Mouse (Mus musculus) lung, postnatal 0 days (tissue): ENCODE data around the gene Haao. TPM values are rescaled to one million over a fixed set of nuclear protein-coding genes. Genes with fewer than 3 reads are reported as not detected.
A peak's percentile ranks its signal among the peaks of the same experiment; 100 is the strongest.

Experiments used
- ATAC-seq: fragments of 200-750 bp; cut with Nextera tagmentation; 2 replicates; pipeline ENCODE4 v1.8.0; 2017; ENCODE audit warnings: moderate library complexity
- DNase-seq: peaks from one replicate; pipeline ENCODE4 v3.0.0-alpha.2; 2016; ENCODE audit warnings: low spot score
- H3K27ac ChIP-seq: fragments of 300-500 bp; sonication (generic); 2 replicates; pipeline ENCODE4 v1.5.1; 2014; ENCODE audit warnings: antibody characterized with exemption, mild to moderate bottlenecking, low read length, mixed read lengths
- H3K27me3 ChIP-seq: fragments of 300-500 bp; sonication (generic); replicated peaks from 2 replicates; pipeline ENCODE4 v1.6.1; 2014; ENCODE audit warnings: low read length, mixed read lengths; ENCODE audit not compliant: insufficient read depth
- H3K36me3 ChIP-seq: fragments of 300-500 bp; sonication (generic); 2 replicates; pipeline ENCODE4 v1.6.1; 2014; ENCODE audit warnings: low read length, mixed read lengths; ENCODE audit not compliant: insufficient read depth
- H3K4me1 ChIP-seq: fragments of 300-500 bp; sonication (generic); 2 replicates; pipeline ENCODE4 v1.6.1; 2014; ENCODE audit warnings: antibody characterized with exemption, low read depth, low read length, mixed read lengths; ENCODE audit not compliant: insufficient read depth
- H3K4me2 ChIP-seq: fragments of 300-500 bp; sonication (generic); replicated peaks from 2 replicates; pipeline ENCODE4 v1.6.1; 2014; ENCODE audit warnings: low read depth, mild to moderate bottlenecking, low read length, moderate library complexity, mixed read lengths
- H3K4me3 ChIP-seq: fragments of 300-500 bp; sonication (generic); 2 replicates; pipeline ENCODE4 v1.5.1; 2014; ENCODE audit warnings: low read depth, low read length
- H3K9ac ChIP-seq: fragments of 300-500 bp; sonication (generic); replicated peaks from 2 replicates; pipeline ENCODE4 v1.6.1; 2014; ENCODE audit warnings: low read depth, mild to moderate bottlenecking
- H3K9me3 ChIP-seq: fragments of 300-500 bp; sonication (generic); 2 replicates; pipeline ENCODE4 v1.6.1; 2016; ENCODE audit warnings: low read length, mixed read lengths
- CTCF ChIP-seq: IDR thresholded peaks from 2 replicates; pipeline ENCODE4 v1.5.1; 2016; ENCODE audit warnings: antibody characterized with exemption, mild to moderate bottlenecking
- EP300 ChIP-seq: IDR thresholded peaks from 2 replicates; pipeline ENCODE4 v1.6.1; 2016; ENCODE audit warnings: antibody characterized with exemption, mild to moderate bottlenecking, control low read depth
- WGBS: fragments of 180-500 bp; shearing (Covaris S2); extraction: QIAGEN DNeasy Blood & Tissue Kit; methylation state at CpG from one replicate; pipeline ENCODE4 v1.1.7; 2014; 5-methylcytosine and 5-hydroxymethylcytosine counted together
- polyA plus RNA-seq: library from polyadenylated mRNA; unstranded; fragments of >200 nt; fragmentation: Nextera tagmentation; extraction: Ambion mirVana; gene quantifications from 2 replicates; pipeline ENCODE4 v1.2.1, GENCODE M21; 2015

Gene Haao
- polyA plus RNA-seq, 1 experiment from 2014 or later, result 1.6 TPM

DNA sequence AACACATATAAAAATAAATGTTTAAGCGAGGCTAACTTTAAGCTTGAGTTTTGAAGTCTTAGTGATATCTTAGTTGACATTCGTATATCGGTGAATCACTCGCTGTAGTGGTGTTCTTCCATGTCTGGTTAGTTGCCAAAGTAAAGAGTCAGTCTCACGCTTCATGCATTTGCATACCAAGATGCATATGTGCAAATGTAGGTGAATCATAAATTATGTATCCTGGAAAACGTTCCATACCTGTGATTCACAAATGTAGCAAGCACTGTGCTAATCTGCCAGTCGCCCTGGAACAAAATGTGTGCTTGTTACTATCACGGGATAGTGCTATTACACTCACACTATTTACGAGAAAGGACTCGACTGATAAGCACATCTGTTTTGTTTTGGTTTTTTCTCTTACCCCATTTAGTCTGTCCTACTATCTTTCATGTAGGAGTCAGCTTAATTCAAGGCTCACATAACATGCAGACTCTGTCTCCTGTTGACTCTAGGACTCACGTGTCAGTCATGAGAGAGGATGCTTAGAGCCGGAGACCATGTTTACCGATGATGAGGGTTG lies 37.3 kb upstream of the Haao start:
- Histone ChIP-seq H3K27ac (no peak overlapping the region), H3K9me3 (no peaks in the 10 kb centered on the region), H3K36me3 (no peaks in the 10 kb centered on the region), H3K4me1 (no peaks in the 10 kb centered on the region; the same call in 1 of the 2 replicates), H3K27me3 (no peaks in the 10 kb centered on the region), H3K9ac (no peak overlapping the region), H3K4me3 (no peak overlapping the region), H3K4me2 (no peak overlapping the region)
- WGBS, result 71% methylated on average over 13 of the region's 13 CpGs
- no peak for ATAC-seq
- no peak for TF ChIP-seq EP300
- no peak for TF ChIP-seq CTCF
- no peak for DNase-seq

DNA sequence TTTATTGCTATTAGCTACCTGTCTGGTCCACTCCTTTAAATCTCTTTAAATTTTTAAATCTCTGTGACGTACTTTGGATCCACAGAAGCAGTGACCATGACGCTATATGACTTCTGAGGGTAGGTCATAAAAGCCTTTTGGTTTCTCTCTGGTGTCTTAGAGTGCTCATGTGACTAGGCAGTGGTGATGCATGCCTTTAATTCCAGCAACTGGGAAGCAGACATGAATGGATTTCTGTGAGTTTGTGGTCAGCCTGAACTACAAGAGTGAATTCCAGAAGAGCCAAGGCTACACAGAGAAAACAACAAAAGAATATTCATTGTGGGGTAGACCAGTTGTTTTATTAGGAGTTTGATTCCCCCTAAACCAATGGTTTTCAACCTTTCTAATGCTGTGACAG lies 35.0 kb upstream of the Haao start:
- Histone ChIP-seq H3K9me3 (no peaks in the 10 kb centered on the region), H3K4me1 (no peaks in the 10 kb centered on the region), H3K27ac (no peak overlapping the region), H3K4me2 (no peak overlapping the region), H3K27me3 (no peaks in the 10 kb centered on the region), H3K9ac (no peak overlapping the region), H3K4me3 (no peak overlapping the region), H3K36me3 (no peaks in the 10 kb centered on the region)
- ATAC-seq, result no peak
- WGBS, result 97% methylated on average over 2 of the region's 2 CpGs
- DNase-seq, result no peak
- TF ChIP-seq EP300, result no peak
- no peak for TF ChIP-seq CTCF

DNA sequence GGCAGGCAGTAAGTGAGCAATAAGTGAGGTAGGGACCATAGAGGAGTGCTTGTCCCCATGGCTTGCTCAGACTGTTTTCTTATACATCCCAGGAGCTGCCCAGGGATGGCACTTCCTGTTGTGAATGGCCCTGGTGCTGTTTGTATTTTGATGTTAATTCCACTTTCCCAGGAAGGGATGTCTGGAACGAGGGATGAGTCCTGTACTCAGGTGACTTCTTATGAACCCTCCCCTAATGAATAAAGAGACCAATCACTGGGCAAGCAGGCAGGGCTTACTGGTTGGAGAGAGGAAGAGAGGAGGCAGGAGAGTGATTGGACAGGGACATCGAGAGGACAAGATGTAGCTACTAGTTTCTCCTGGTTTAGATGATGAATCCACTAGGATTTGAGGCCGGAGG lies 33.3 kb upstream of the Haao start:
- Histone ChIP-seq H3K36me3 (no peaks in the 10 kb centered on the region), H3K4me1 (no peaks in the 10 kb centered on the region), H3K4me3 (no peak overlapping the region), H3K9ac (no peak overlapping the region), H3K27me3 (no peaks in the 10 kb centered on the region), H3K4me2 (no peak overlapping the region), H3K9me3 (no peaks in the 10 kb centered on the region), H3K27ac (no peak overlapping the region)
- no peak for TF ChIP-seq CTCF
- TF ChIP-seq EP300, result no peak
- DNase-seq (no peak), ATAC-seq (no peak)
- WGBS, result 78% methylated on average over 3 of the region's 3 CpGs

DNA sequence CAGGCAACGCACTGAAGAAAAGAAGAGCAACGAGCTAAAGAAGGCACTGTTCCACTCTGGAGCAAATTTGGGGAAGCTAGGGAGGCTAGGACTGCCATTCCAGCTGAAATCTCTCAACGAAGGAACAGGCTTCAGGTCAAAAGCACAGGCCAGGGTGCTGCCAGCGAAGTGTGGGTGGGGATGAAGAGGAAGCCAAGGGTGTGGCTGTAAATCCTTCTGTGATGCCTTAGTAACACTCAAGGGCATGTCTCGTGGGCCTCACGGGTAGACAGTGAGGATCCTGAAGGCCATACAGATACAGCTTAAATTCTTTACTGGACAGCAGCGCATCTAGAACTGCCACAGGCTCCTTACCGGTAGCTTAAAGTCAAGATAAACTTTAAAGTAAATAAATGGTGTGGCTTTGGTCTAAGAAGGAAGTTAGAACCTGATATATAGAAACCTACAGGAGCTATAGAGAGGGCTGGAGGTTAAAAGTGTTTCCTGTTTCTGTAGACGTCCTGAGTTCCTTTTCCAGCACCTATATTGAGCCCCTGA lies 32.5 kb upstream of the Haao start:
- Histone ChIP-seq H3K27me3 (no peaks in the 10 kb centered on the region), H3K4me3 (no peak overlapping the region), H3K27ac (no peak overlapping the region), H3K4me2 (no peak overlapping the region), H3K36me3 (no peaks in the 10 kb centered on the region), H3K9me3 (no peaks in the 10 kb centered on the region), H3K9ac (no peak overlapping the region), H3K4me1 (no peaks in the 10 kb centered on the region)
- WGBS, result 45% methylated on average over 9 of the region's 9 CpGs
- DNase-seq (no peak), ATAC-seq (0 out of 2 replicates have a peak, but pooled peaks have one; percentile 37)
- TF ChIP-seq EP300, result no peak
- TF ChIP-seq CTCF, result no peak

DNA sequence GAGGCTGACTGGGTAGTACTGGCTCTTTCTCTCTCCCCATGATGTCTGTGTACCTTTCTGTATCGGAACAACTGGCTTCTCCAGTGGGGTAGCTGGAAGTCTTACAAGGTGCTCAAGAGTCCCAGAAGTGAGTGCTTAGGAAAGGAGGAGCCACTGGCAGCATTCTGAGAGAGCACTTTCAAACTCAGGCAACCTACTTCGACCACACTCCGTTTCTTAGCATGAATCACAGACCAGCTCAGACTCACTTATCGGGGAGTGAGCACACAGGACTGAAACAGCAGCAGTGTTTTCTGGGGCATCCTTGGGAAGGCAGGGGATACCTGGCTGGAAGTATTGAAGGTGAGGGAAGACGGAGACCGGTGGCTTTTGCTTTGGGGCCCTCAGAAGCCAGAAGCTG lies 31.9 kb upstream of the Haao start:
- TF ChIP-seq CTCF (no peak), EP300 (no peak)
- DNase-seq, result peak; percentile 64
- Histone ChIP-seq H3K9ac (no peak overlapping the region), H3K4me3 (no peak overlapping the region), H3K27me3 (no peaks in the 10 kb centered on the region), H3K9me3 (no peaks in the 10 kb centered on the region), H3K4me2 (no peak overlapping the region), H3K27ac (no peak overlapping the region), H3K4me1 (no peaks in the 10 kb centered on the region), H3K36me3 (no peaks in the 10 kb centered on the region)
- peak; percentile 65 for ATAC-seq
- 77% methylated on average over 6 of the region's 6 CpGs for WGBS

DNA sequence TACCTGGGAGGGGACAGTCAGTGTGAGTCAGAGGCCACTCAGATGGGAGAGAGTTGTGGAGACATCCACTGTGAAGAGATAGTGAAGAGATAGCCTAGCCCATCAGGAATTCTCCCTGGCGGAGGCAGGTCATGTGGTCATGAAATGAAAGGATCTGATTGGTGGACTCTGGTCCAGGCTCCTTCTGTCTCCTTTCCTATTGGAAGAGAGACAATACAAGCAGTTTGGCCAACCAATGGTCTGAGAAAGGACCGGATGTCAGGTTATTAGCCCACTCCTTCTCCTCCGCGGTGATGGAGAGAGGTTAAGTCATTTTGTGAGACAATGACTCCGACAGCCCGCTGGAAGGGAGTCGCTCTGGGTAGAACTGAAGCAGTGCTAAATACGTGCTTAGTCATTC lies 26.8 kb upstream of the Haao start:
- Histone ChIP-seq H3K27me3 (no peaks in the 10 kb centered on the region), H3K4me2 (no peak overlapping the region), H3K4me1 (no peaks in the 10 kb centered on the region), H3K27ac (no peak overlapping the region), H3K4me3 (no peak overlapping the region), H3K9me3 (no peaks in the 10 kb centered on the region), H3K36me3 (no peaks in the 10 kb centered on the region), H3K9ac (no peak overlapping the region)
- TF ChIP-seq EP300, result no peak
- no peak for TF ChIP-seq CTCF
- DNase-seq (no peak), ATAC-seq (no peak)
- 81% methylated on average over 8 of the region's 8 CpGs for WGBS
